Mouse (Mus musculus) embryonic facial prominence, embryonic 10.5 days (tissue): ENCODE measurements around the gene Ptpru. TPM values are rescaled to one million over a fixed set of nuclear protein-coding genes. Genes with fewer than 3 reads are reported as not detected.

Experiments
- DNase-seq: peaks from one replicate; pipeline ENCODE4 v3.0.0-alpha.2; 2017; ENCODE audit warnings: low spot score
- H3K27ac ChIP-seq: fragments of 300-500 bp; sonication (generic); replicated peaks from 2 replicates; pipeline ENCODE4 v1.5.1; 2016; ENCODE audit warnings: mild to moderate bottlenecking
- H3K27me3 ChIP-seq: fragments of 300-500 bp; sonication (generic); replicated peaks from 2 replicates; pipeline ENCODE4 v1.6.1; 2016; ENCODE audit warnings: low read depth, mild to moderate bottlenecking; ENCODE audit not compliant: poor library complexity, severe bottlenecking
- H3K36me3 ChIP-seq: fragments of 300-500 bp; sonication (generic); replicated peaks from 2 replicates; pipeline ENCODE4 v1.6.1; 2016; ENCODE audit warnings: mild to moderate bottlenecking, moderate library complexity
- H3K4me1 ChIP-seq: fragments of 300-500 bp; sonication (generic); 2 replicates; pipeline ENCODE4 v1.6.1; 2016
- H3K4me3 ChIP-seq: fragments of 300-500 bp; sonication (generic); 2 replicates; pipeline ENCODE4 v1.5.1; 2016; ENCODE audit warnings: mild to moderate bottlenecking, moderate library complexity
- H3K9me3 ChIP-seq: fragments of 300-500 bp; sonication (generic); 2 replicates; pipeline ENCODE4 v1.6.1; 2016; ENCODE audit warnings: mild to moderate bottlenecking
- WGBS: fragments of 180-500 bp; shearing (Covaris S2); methylation state at CpG from one replicate; pipeline ENCODE4 v1.1.7; 2016; 5-methylcytosine and 5-hydroxymethylcytosine counted together
- polyA plus RNA-seq: library from polyadenylated mRNA; unstranded; fragments of >200 nt; fragmentation: Nextera tagmentation; extraction: Ambion mirVana; gene quantifications from 2 replicates; pipeline ENCODE4 v1.2.1, GENCODE M21; 2016

Ptpru gene
- 21.1 and 23.5 TPM in 2 replicates for polyA plus RNA-seq

DNA sequence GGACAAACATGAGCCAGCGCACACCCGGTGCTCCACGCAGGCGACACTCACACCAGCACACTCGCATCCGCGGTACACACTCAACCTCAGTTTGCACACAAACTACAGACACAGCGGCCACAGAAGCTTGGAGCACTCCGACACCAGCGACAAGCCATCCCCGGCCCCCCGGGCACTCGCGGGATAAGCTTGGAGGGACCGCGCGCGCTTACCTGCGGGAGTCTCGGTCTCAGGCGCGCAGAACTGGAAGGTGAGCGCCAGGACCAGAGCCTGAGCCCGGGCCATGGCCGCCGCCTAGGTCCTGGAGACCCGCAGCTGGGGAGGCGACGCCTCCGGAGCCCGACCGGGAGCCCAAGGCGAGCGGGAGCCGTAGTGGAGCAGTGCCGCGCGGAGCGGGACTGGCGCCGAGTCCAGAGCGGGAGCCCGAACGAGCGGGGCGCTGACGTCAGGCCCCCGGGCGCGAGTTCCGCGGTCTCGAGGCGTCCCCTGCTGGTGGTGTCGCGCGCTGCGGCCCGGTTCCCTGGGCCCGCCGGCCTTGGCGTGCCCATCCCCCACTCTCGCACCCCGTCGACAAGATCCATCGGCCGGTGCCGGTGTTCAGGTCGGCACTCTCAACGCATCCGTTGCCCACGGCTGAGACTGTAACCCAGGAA lies at the start of gene Ptpru:
Gene Ptpru (minus strand): TSS at position 417 of the 653 bp plus-strand sequence.
- Histone ChIP-seq H3K27ac (peak within 1 kb of the TSS; percentile 86), H3K9me3 (no peaks in the 10 kb centered on the region), H3K4me1 (peaks cover 59% of the 10 kb centered on the region), H3K27me3 (peaks cover 63% of the 10 kb centered on the region), H3K4me3 (peak within 1 kb of the TSS; percentile 82), H3K36me3 (no peaks in the 10 kb centered on the region)
- under 1% methylated on average over 72 of the region's 72 CpGs for WGBS
- peak; percentile 92 for DNase-seq

GRCm38 (mm10) chr4:131885376-131885775 lies 47.3 kb upstream of the Ptpru start:
- WGBS: 87% methylated on average over 6 of the region's 6 CpGs
- Histone ChIP-seq H3K36me3 (peaks cover 62% of the 10 kb centered on the region), H3K4me3 (no peak overlapping the region), H3K9me3 (no peaks in the 10 kb centered on the region), H3K27me3 (no peaks in the 10 kb centered on the region), H3K27ac (no peak overlapping the region), H3K4me1 (peaks cover 16% of the 10 kb centered on the region)
- DNase-seq: no peak

DNA sequence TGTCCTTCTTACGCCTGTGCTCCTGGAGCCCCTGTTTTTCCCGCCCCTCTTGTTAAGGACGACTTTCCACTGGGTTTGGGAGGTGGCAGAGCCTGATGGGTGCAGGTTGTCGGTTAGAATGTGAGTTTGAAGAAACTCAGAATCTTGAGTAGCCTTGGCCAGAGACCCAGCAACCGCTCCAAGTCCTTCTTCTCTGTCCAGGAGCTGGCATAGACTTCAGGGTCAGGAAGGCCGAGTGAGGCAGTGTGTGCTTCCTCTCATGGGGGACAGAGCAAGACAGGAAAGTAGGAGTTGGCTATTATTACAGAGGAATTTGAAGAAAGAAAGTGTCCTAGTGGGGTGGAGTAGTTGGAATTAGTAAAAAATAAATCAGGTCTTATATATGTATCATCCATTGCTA lies 45.5 kb upstream of the Ptpru start:
- H3K9me3 ChIP-seq: no peaks in the 10 kb centered on the region
- WGBS: 81% methylated on average over 6 of the region's 6 CpGs
- H3K27ac ChIP-seq: no peak overlapping the region
- no peak for DNase-seq
- peaks cover 45% of the 10 kb centered on the region for H3K36me3 ChIP-seq
- H3K4me3 ChIP-seq: no peak overlapping the region
- no peaks in the 10 kb centered on the region for H3K27me3 ChIP-seq
- H3K4me1 ChIP-seq: peaks cover 16% of the 10 kb centered on the region

DNA sequence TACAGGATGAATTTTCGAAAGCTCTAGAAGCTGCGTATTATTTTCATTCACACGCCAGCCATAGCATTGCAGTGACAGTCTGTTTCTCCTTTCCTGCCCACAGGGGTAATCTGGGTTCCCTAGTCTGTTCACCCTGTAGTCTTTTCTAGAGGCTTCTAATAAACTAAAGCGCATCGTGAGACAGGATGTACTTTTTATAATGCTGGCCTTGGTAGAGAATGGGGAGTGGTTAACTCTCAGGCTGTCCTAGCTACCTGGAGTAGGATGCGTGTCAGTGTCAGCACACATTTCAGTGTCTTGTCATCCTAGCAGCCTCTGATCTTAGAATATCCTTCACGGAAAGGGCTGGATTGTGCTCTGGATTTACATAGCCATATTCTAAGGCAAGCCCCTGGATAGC lies 43.2 kb upstream of the Ptpru start:
- H3K27me3 ChIP-seq: no peaks in the 10 kb centered on the region
- H3K36me3 ChIP-seq: peaks cover 24% of the 10 kb centered on the region
- 91% methylated on average over 7 of the region's 7 CpGs for WGBS
- no peak for DNase-seq
- no peak overlapping the region for H3K4me3 ChIP-seq
- H3K9me3 ChIP-seq: no peaks in the 10 kb centered on the region
- peaks cover 39% of the 10 kb centered on the region for H3K4me1 ChIP-seq
- no peak overlapping the region for H3K27ac ChIP-seq

GRCm38 (mm10) chr4:131879692-131880091 lies 41.6 kb upstream of the Ptpru start:
- Histone ChIP-seq H3K4me1 (peaks cover 55% of the 10 kb centered on the region), H3K27me3 (no peaks in the 10 kb centered on the region), H3K27ac (no peak overlapping the region), H3K4me3 (no peak overlapping the region), H3K36me3 (peaks cover 8% of the 10 kb centered on the region), H3K9me3 (no peaks in the 10 kb centered on the region)
- 84% methylated on average over 1 of the region's 1 CpGs for WGBS
- DNase-seq: no peak

DNA sequence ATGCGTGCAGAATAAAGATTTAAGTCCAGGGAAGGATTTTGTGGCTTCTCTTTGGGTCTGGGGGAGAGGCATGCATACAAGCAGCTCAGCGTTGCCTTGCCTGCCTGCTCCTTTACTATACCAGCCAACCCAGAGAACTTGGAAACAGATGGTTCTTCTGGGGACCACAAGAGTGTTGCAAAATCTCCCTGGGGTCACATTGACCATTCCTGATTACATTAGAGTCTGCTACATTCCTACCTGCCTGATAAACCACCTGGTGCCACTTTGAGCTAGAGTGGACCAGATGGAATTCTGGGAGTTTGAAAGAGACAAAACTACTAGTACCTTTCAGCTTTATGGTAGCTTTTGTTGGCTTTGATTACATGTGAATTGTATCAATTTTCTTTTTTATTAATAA lies 38.7 kb upstream of the Ptpru start:
- WGBS: 78% methylated on average over 2 of the region's 2 CpGs
- H3K27ac ChIP-seq: no peak overlapping the region

GRCm38 (mm10) chr4:131875242-131875641 lies 37.2 kb upstream of the Ptpru start:
- peaks cover 11% of the 10 kb centered on the region for H3K36me3 ChIP-seq
- peaks cover 49% of the 10 kb centered on the region for H3K4me1 ChIP-seq
- peak overlapping the region; percentile 90 for H3K4me3 ChIP-seq
- H3K27ac ChIP-seq: no peak overlapping the region
- no peaks in the 10 kb centered on the region for H3K9me3 ChIP-seq
- WGBS: 45% methylated on average over 3 of the region's 3 CpGs
- H3K27me3 ChIP-seq: no peaks in the 10 kb centered on the region
- no peak for DNase-seq

More for the DNA sequence above, 38.7 kb upstream of the Ptpru start:
- Histone ChIP-seq H3K4me1 (peaks cover 56% of the 10 kb centered on the region), H3K4me3 (peak overlapping the region; percentile 9; the same call in 1 of the 2 replicates), H3K36me3 (no peaks in the 10 kb centered on the region; the same call in 1 of the 2 replicates), H3K27me3 (no peaks in the 10 kb centered on the region), H3K9me3 (no peaks in the 10 kb centered on the region)
- DNase-seq: no peak

- WGBS: 6% methylated on average over 11 of the region's 11 CpGs
- DNase-seq: no peak
- Histone ChIP-seq H3K27me3 (no peaks in the 10 kb centered on the region), H3K4me3 (peak overlapping the region; percentile 90), H3K27ac (peak overlapping the region; percentile 100), H3K4me1 (peaks cover 49% of the 10 kb centered on the region), H3K9me3 (no peaks in the 10 kb centered on the region), H3K36me3 (peaks cover 14% of the 10 kb centered on the region)
Observed at GRCm38 (mm10) chr4:131874567-131874966, 36.5 kb upstream of the Ptpru start.

GRCm38 (mm10) chr4:131874169-131874536 lies 36.1 kb upstream of the Ptpru start:
- Histone ChIP-seq H3K27me3 (no peaks in the 10 kb centered on the region), H3K27ac (peak overlapping the region; percentile 100), H3K4me3 (peak overlapping the region; percentile 90), H3K9me3 (no peaks in the 10 kb centered on the region), H3K36me3 (peaks cover 14% of the 10 kb centered on the region), H3K4me1 (peaks cover 49% of the 10 kb centered on the region)
- under 1% methylated on average over 20 of the region's 20 CpGs for WGBS
- DNase-seq: no peak

DNA sequence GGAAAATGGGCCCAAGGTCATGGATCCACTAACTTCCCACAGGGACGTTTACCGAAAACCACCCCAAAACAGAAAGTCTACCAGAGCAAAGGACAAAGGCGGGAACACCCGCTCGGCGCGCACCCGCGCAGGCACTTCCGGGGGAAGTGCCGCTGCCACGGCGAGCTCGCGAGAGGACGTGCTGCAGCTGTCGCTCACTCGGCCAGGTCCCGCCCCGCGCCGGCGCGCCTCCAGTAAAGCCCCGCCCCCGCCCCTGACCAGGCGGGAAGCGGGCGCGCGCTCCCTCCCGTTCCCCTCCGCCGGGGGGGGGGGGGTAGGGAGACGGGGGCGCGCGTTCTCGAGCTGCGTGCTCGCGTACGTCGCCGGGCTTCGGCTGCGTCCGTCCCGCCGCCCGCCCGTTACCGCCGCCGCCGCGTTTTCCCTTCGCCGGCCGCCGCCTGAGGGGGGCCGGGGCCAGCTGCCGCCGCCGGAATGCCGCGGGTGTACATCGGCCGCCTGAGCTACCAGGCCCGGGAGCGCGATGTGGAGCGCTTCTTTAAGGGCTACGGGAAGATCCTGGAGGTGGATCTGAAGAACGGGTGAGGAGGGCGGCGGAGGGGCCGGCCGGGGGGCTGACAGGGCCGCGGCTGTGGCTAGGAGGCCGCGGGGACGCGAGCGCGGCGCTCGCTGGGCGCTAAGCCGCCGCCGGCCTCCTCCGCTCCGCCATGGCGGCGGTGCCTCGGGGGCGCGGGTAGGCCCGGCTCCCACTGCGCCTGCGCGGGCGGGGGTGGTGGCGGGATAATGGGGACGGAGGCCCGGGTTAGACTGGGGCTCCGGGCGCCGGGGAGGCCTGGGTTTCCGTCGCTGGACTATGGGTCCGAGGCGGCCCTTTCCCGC lies 35.4 kb upstream of the Ptpru start, which contains the start of gene Srsf4:
Gene Srsf4 (plus strand): TSS at position 325 of the 876 bp plus-strand sequence.
- Histone ChIP-seq H3K9me3 (no peaks in the 10 kb centered on the region), H3K4me3 (peak within 1 kb of the TSS; percentile 90), H3K27ac (peak within 1 kb of the TSS; percentile 100), H3K36me3 (peaks cover 14% of the 10 kb centered on the region), H3K4me1 (peaks cover 48% of the 10 kb centered on the region), H3K27me3 (no peaks in the 10 kb centered on the region)
- DNase-seq: peak; percentile 99
- WGBS: under 1% methylated on average over 114 of the region's 116 CpGs

DNA sequence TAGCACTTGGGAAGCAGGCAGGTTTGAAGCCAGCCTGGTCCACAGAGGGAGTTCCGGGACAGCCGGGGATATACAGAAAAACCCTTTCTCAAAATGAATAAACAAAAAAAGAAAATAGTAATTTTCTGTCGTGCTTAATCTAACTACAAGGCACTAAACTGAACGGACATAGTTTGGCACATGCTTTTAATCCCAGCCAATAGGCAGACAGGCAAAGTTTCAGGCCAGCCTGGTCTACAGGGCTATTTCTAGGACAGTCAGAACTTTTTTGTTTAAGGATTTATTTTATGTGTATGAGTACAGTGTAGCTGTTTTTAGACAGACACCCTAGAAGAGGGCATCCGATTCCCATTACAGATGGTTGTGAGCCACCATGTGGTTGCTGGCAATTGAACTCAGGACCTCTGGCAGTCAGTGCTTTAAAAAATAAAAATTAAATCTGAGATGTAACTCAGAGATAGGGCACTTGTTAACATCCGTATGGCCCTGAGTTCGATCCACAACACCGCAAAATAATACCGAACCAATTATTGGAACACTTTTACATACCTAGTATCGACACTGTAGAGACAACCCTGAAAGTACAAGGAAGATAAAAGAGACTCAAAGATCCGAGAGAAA lies 34.7 kb upstream of the Ptpru start:
- 12% methylated on average over 11 of the region's 11 CpGs for WGBS
- Histone ChIP-seq H3K4me1 (peaks cover 41% of the 10 kb centered on the region), H3K9me3 (no peaks in the 10 kb centered on the region), H3K27me3 (no peaks in the 10 kb centered on the region), H3K27ac (peak overlapping the region; percentile 100), H3K36me3 (peaks cover 15% of the 10 kb centered on the region), H3K4me3 (peak overlapping the region; percentile 90)
- peak; percentile 15 for DNase-seq

DNA sequence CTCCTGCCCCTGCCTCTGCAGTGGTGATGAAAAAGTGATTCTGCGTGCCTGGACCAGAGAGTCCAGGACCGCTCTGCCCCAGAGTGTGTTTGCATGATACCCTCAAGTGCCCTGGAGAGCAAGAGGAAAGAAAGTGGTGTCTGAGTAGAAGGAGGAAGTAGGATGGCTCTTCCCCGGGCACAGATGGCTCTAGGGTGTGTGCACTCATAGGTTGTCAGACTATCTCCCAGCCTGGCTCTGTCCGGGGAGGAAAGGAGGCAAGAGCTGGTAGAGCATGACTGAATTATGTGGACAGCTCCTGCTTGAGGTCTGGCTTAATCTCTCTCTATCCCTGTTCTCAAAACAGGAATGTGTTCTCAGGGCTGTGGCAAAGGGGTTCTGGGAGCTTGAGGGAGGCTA lies 23.3 kb upstream of the Ptpru start:
- Histone ChIP-seq H3K36me3 (peaks cover 84% of the 10 kb centered on the region), H3K4me1 (peaks cover 7% of the 10 kb centered on the region), H3K27ac (no peak overlapping the region), H3K9me3 (no peaks in the 10 kb centered on the region), H3K27me3 (no peaks in the 10 kb centered on the region), H3K4me3 (no peak overlapping the region)
- no peak for DNase-seq
- WGBS: 78% methylated on average over 4 of the region's 4 CpGs
